Comparison of ENCODE assay signal across 1 mouse cellular context in the genomic region with DNA sequence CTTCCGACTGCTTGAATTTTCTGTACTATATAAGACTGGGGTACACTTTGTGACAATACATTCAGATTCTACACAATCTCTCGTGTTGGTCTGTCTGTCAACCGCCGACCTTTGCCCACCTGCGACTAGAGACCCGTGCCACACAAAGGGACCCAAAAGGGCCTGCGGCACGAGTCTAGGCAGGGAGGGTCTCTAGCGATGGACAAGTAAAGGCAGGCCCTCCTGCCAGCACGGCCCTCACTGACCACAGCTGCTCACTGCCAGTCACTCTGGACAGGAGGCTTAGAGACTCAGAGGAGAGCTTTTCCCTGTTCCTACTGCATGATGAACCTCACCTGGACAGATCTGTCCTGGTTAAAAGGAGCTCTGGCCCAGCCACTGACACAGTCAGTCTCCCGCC.
TF ChIP-seq lines count a peak whose summit lies in the region.

No protein-coding gene starts in this region.

TF ChIP-seq in MEL, 35 proteins besides CTCF, POLR2A, EP300 and RAD21:
- TF ChIP-seq POLR2AphosphoS2 (IDR thresholded peaks at IDR 0.05; ENCODE audit: low read length) (peak; percentile 50; the same call in 1 of the 2 replicates), MYC (IDR thresholded peaks at IDR 0.05; ENCODE audit: low read depth, low read length) (no peak), ZNF384 (IDR thresholded peaks at IDR 0.05; ENCODE audit: low read depth, low read length) (no peak), HCFC1 (IDR thresholded peaks at IDR 0.05; ENCODE audit: low read depth, low read length) (no peak)
